Mouse (Mus musculus) stomach, postnatal 0 days (tissue): Measurements from ENCODE around the gene Gm26566. TPM values are rescaled to one million over a fixed set of nuclear protein-coding genes. Genes with fewer than 3 reads are reported as not detected.

Source experiments
- ATAC-seq: fragments of 200-750 bp; cut with Nextera tagmentation; 2 replicates; pipeline ENCODE4 v1.8.0; 2017; ENCODE audit not compliant: low FRiP score, low TSS enrichment
- DNase-seq: peaks from one replicate; pipeline ENCODE4 v3.0.0-alpha.2; 2016; ENCODE audit warnings: low spot score
- H3K27ac ChIP-seq: fragments of 300-500 bp; sonication (generic); replicated peaks from 2 replicates; pipeline ENCODE4 v1.5.1; 2014; ENCODE audit warnings: mild to moderate bottlenecking, control low read depth
- H3K27me3 ChIP-seq: fragments of 300-500 bp; sonication (generic); 2 replicates; pipeline ENCODE4 v1.6.1; 2014; ENCODE audit warnings: low read length; ENCODE audit not compliant: control insufficient read depth, insufficient read depth
- H3K36me3 ChIP-seq: fragments of 300-500 bp; sonication (generic); 2 replicates; pipeline ENCODE4 v1.6.1; 2014; ENCODE audit warnings: low read length, mixed read lengths; ENCODE audit not compliant: control insufficient read depth, insufficient read depth
- H3K4me1 ChIP-seq: fragments of 300-500 bp; sonication (generic); replicated peaks from 2 replicates; pipeline ENCODE4 v1.6.1; 2014; ENCODE audit warnings: antibody characterized with exemption; ENCODE audit not compliant: control insufficient read depth, insufficient read depth
- H3K4me2 ChIP-seq: fragments of 300-500 bp; sonication (generic); replicated peaks from 2 replicates; pipeline ENCODE4 v1.6.1; 2014; ENCODE audit warnings: low read depth, mild to moderate bottlenecking, control low read depth, moderate library complexity
- H3K4me3 ChIP-seq: fragments of 300-500 bp; sonication (generic); 2 replicates; pipeline ENCODE4 v1.5.1; 2014; ENCODE audit warnings: low read depth, low read length, control low read depth
- H3K9ac ChIP-seq: fragments of 300-500 bp; sonication (generic); 2 replicates; pipeline ENCODE4 v1.6.1; 2014; ENCODE audit warnings: mild to moderate bottlenecking, low read length, control low read depth, mixed read lengths
- H3K9me3 ChIP-seq: fragments of 300-500 bp; sonication (generic); 2 replicates; pipeline ENCODE4 v1.6.1; 2016; ENCODE audit warnings: low read length; ENCODE audit not compliant: control insufficient read depth
- CTCF ChIP-seq: IDR thresholded peaks from 2 replicates; pipeline ENCODE4 v1.5.1; 2016; ENCODE audit warnings: antibody characterized with exemption, low read depth, mild to moderate bottlenecking, moderate library complexity
- EP300 ChIP-seq: optimal IDR thresholded peaks from 2 replicates; pipeline ENCODE3; 2016; ENCODE audit warnings: antibody characterized with exemption
- WGBS: fragments of 180-500 bp; shearing (Covaris S2); extraction: QIAGEN DNeasy Blood & Tissue Kit; methylation state at CpG from one replicate; pipeline ENCODE4 v1.1.7; 2014; 5-methylcytosine and 5-hydroxymethylcytosine counted together
- polyA plus RNA-seq: library from polyadenylated mRNA; unstranded; fragments of >200 nt; fragmentation: Nextera tagmentation; extraction: Ambion mirVana; gene quantifications from 2 replicates; pipeline ENCODE4 v1.2.1, GENCODE M21; 2015

Gene Gm26566
- polyA plus RNA-seq, 1 experiment from 2014 or later = 0.51 TPM

DNA sequence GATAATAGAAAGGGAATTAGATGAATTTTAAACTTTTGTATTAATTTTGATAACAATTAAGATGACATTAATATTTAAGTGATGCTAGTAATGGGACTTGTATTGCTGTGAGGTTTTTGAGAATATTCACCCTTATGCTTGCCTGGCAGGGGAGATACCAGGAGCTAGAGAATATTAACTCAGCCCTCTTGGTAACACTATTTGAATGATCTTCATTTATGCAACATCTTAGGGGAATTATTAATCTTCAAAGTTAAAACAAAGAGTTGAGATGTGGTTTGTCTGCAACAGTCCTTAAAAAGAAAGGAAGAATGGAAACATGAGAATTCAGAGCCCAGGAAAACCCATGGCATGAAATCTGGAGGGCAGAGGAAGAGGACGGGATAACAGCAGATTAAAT, 22.3 kb upstream of the Gm26566 start:
- Histone ChIP-seq H3K27ac (no peak overlapping the region), H3K4me1 (no peaks in the 10 kb centered on the region), H3K27me3 (no peaks in the 10 kb centered on the region), H3K4me3 (no peak overlapping the region), H3K36me3 (no peaks in the 10 kb centered on the region), H3K9ac (no peak overlapping the region), H3K4me2 (no peak overlapping the region), H3K9me3 (no peaks in the 10 kb centered on the region)
- TF ChIP-seq CTCF (no peak), EP300 (no peak)
- WGBS = 70% methylated on average over 1 of the region's 1 CpGs
- ATAC-seq = no peak
- no peak for DNase-seq

DNA sequence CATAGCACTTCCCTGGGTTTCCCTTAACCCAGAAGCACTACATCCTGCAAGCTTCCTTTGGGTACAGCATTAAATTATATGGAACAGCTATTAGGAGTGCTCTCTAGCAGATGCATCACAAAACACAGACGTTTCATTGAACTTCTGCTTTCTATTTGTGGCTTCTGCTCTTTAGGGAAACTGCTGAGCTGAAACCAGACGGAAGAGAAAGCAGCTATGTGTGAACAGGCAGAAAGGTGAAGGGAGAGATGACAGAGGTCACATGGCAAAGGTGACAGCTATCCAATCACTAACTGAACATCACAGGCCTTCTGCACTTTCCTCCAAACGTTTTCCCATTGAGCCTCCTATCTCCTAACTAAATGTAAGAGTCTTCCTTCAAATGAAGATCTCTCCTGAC, 15.7 kb upstream of the Gm26566 start:
- no peak for TF ChIP-seq CTCF
- no peak for TF ChIP-seq EP300
- Histone ChIP-seq H3K4me3 (no peak overlapping the region), H3K36me3 (peaks cover 4% of the 10 kb centered on the region; the same call in 1 of the 2 replicates), H3K4me1 (no peaks in the 10 kb centered on the region), H3K9ac (no peak overlapping the region), H3K27ac (no peak overlapping the region), H3K4me2 (no peak overlapping the region), H3K9me3 (no peaks in the 10 kb centered on the region), H3K27me3 (no peaks in the 10 kb centered on the region)
- ATAC-seq (no peak), DNase-seq (no peak)
- 37% methylated on average over 3 of the region's 3 CpGs for WGBS

DNA sequence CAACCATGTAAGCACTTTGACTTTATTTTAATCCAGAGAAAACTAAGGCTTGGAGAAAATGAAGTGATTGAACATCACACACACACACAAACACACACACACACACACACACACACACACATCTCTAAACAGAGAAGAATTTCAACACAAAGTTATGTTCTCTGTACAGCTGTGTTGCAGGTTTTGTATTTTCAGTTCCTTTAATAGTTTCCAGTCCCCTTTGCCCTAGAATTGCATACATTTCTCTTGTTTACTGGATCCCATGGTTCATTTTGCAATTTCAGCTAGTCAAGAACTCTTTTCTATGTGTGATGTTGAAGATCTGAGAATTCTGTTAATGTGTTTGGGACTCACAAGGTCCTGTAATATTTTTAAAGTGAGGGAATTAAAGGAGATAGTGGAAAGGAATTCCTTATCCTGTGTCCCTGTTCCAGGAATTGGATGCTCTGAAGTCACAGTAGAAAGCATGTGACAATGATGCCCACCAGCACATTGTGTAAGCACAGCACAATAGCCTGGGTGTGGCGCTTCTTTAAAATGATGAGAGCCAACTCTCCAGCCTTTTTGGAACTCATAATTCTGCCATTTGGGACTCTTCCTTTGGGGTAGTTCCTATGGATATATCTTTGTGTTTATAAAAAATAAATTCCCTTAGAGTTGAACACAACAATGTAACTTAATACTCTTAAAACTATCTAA, 14.3 kb upstream of the Gm26566 start:
- 89% methylated on average over 1 of the region's 1 CpGs for WGBS
- Histone ChIP-seq H3K4me3 (no peak overlapping the region), H3K9ac (no peak overlapping the region), H3K4me2 (no peak overlapping the region), H3K27me3 (no peaks in the 10 kb centered on the region), H3K36me3 (peaks cover 4% of the 10 kb centered on the region; the same call in 1 of the 2 replicates), H3K4me1 (no peaks in the 10 kb centered on the region), H3K9me3 (no peaks in the 10 kb centered on the region), H3K27ac (no peak overlapping the region)
- DNase-seq (no peak), ATAC-seq (no peak)
- TF ChIP-seq CTCF = no peak
- no peak for TF ChIP-seq EP300

DNA sequence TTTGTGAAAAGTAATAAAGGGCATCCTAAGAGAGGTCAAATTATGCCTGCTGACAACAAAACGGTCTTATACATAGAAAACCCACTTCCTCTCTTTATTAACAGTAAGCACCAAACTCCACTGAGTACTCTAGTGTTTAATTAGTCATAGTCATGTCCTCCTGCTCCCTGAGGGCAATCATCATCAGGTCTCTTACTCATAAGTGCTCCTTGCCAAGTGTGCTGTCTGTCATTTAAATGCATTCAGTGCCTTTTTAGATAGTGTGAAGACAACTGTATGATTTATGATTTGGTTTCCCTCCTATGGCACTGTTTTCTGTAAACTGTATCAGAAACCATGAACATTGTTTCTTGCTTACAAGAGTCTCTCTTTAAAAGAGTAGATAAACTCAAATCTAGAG, 7.3 kb upstream of the Gm26566 start:
- ATAC-seq (no peak), DNase-seq (no peak)
- H3K4me1 ChIP-seq = no peaks in the 10 kb centered on the region
- H3K9me3 ChIP-seq = no peaks in the 10 kb centered on the region
- WGBS = 56% methylated on average over 1 of the region's 1 CpGs
- no peak overlapping the region for H3K4me2 ChIP-seq
- peaks cover 4% of the 10 kb centered on the region; the same call in 1 of the 2 replicates for H3K36me3 ChIP-seq
- no peak overlapping the region for H3K27ac ChIP-seq
- H3K9ac ChIP-seq = no peak overlapping the region
- no peak for TF ChIP-seq EP300
- no peak for TF ChIP-seq CTCF
- H3K4me3 ChIP-seq = no peak overlapping the region
- H3K27me3 ChIP-seq = no peaks in the 10 kb centered on the region

DNA sequence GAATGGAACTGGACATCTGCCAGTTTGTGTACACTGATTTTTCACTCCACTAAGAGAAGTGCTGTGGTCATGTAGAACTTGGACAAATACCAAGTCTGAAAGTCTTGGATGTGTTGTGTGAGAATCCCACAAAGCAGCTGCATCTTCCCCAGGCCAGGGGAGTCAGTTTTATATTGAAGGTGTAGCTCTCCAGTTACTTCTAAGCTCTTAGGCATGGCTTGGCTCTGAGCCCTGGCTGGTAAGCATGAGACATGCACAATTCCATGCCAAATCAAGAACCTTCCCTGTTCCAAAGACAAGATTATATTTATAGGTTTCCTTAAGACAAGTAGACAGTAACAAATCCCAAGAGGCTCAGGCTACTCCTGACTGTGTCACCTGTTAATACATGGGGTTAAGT, 6.5 kb upstream of the Gm26566 start:
- Histone ChIP-seq H3K4me2 (no peak overlapping the region), H3K9ac (no peak overlapping the region), H3K4me3 (no peak overlapping the region), H3K4me1 (no peaks in the 10 kb centered on the region), H3K9me3 (no peaks in the 10 kb centered on the region), H3K27me3 (no peaks in the 10 kb centered on the region), H3K36me3 (peaks cover 4% of the 10 kb centered on the region; the same call in 1 of the 2 replicates), H3K27ac (no peak overlapping the region)
- no peak for TF ChIP-seq CTCF
- no peak for TF ChIP-seq EP300
- no peak for ATAC-seq
- DNase-seq = no peak

DNA sequence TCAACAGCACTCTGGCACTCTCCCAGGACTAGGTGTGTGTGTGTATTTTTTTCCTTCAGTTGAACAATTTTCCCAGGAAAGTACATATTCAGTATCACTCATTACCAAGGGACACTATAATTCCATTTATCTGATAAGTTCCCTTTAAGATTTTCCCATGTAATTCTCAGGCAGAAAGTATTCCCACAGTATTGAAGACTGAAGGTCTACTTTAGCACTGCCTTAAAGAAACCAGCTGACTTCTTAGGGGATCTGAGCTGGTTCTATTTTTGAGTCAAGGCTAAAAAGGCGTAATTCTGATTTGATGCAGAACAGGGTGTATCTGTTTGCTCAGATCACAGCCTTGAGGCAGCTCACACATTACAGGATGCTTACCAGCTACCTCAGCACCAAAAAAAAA, 2.9 kb upstream of the Gm26566 start:
- Histone ChIP-seq H3K27me3 (no peaks in the 10 kb centered on the region), H3K4me1 (peaks cover 4% of the 10 kb centered on the region), H3K4me3 (peak overlapping the region; percentile 19; the same call in 1 of the 2 replicates), H3K36me3 (peaks cover 4% of the 10 kb centered on the region; the same call in 1 of the 2 replicates), H3K9ac (0 out of 2 replicates have a peak overlapping the region, but pooled peaks have one; percentile 19), H3K27ac (no peak overlapping the region), H3K4me2 (peak overlapping the region; percentile 45), H3K9me3 (no peaks in the 10 kb centered on the region)
- ATAC-seq (no peak), DNase-seq (peak; percentile 46)
- 19% methylated on average over 1 of the region's 1 CpGs for WGBS
- TF ChIP-seq EP300 (no peak), CTCF (no peak)
